Mouse (Mus musculus) lung, embryonic 14.5 days (tissue): Measurements from ENCODE around the gene Col24a1. TPM values are rescaled to one million over a fixed set of nuclear protein-coding genes. Genes with fewer than 3 reads are reported as not detected.

Source experiments
- ATAC-seq: fragments of 200-750 bp; cut with Nextera tagmentation; 2 replicates; pipeline ENCODE4 v1.8.0; 2017; ENCODE audit warnings: mild to moderate bottlenecking, moderate TSS enrichment, moderate library complexity; ENCODE audit not compliant: insufficient read depth
- DNase-seq: peaks from one replicate; pipeline ENCODE4 v3.0.0-alpha.2; 2015
- H3K27ac ChIP-seq: fragments of 300-500 bp; sonication (generic); 2 replicates; pipeline ENCODE4 v1.5.1; 2014; ENCODE audit warnings: low read depth, mild to moderate bottlenecking, moderate library complexity
- H3K27me3 ChIP-seq: fragments of 300-500 bp; sonication (generic); 2 replicates; pipeline ENCODE4 v1.6.1; 2014; ENCODE audit warnings: low read length, control low read depth; ENCODE audit not compliant: insufficient read depth
- H3K36me3 ChIP-seq: fragments of 300-500 bp; sonication (generic); 2 replicates; pipeline ENCODE4 v1.6.1; 2014; ENCODE audit warnings: control low read depth; ENCODE audit not compliant: insufficient read depth
- H3K4me1 ChIP-seq: fragments of 300-500 bp; sonication (generic); 2 replicates; pipeline ENCODE4 v1.6.1; 2014; ENCODE audit warnings: antibody characterized with exemption, control low read depth; ENCODE audit not compliant: insufficient read depth
- H3K4me2 ChIP-seq: fragments of 300-500 bp; sonication (generic); 2 replicates; pipeline ENCODE4 v1.6.1; 2014; ENCODE audit warnings: mild to moderate bottlenecking
- H3K4me3 ChIP-seq: fragments of 300-500 bp; sonication (generic); 2 replicates; pipeline ENCODE4 v1.5.1; 2014; ENCODE audit warnings: low read depth, low read length
- H3K9ac ChIP-seq: fragments of 300-500 bp; sonication (generic); 2 replicates; pipeline ENCODE4 v1.6.1; 2014
- H3K9me3 ChIP-seq: fragments of 300-500 bp; sonication (generic); 2 replicates; pipeline ENCODE4 v1.6.1; 2016; ENCODE audit warnings: low read depth, low read length, control low read depth
- CTCF ChIP-seq: IDR thresholded peaks from 2 replicates; pipeline ENCODE4 v1.5.1; 2016; ENCODE audit warnings: antibody characterized with exemption, low read depth
- WGBS: fragments of 180-500 bp; shearing (Covaris S2); extraction: QIAGEN DNeasy Blood & Tissue Kit; methylation state at CpG from one replicate; pipeline ENCODE4 v1.1.7; 2014; 5-methylcytosine and 5-hydroxymethylcytosine counted together
- polyA plus RNA-seq: library from polyadenylated mRNA; unstranded; fragments of >200 nt; fragmentation: Nextera tagmentation; extraction: Ambion mirVana; gene quantifications from 2 replicates; pipeline ENCODE4 v1.2.1, GENCODE M21; 2014

Col24a1 gene
- polyA plus RNA-seq, 1 experiment from 2014 or later: 1.7 TPM

DNA sequence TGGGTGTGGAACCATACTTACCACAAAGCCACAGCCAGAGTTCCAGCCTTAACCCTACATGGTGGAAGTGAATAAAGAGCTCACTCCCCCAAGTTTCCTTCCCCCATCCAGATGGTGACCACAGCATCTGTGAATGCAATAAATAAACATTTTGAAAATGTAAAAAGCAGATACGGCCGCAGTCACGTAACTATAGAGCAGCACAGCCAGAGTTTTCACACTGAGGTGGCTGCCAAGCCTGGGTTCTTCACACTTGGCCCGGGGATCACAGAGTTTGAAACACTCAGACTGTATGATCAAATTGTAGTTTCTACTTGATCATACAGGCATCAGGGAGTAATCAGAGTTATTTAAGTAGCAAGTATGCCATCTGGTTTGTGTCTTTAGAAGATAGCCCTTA is 98.4 kb downstream of the Col24a1 start:
- Histone ChIP-seq H3K27ac (no peak overlapping the region), H3K4me3 (no peak overlapping the region), H3K9me3 (no peaks in the 10 kb centered on the region), H3K36me3 (no peaks in the 10 kb centered on the region), H3K27me3 (no peaks in the 10 kb centered on the region), H3K4me1 (no peaks in the 10 kb centered on the region; the same call in 1 of the 2 replicates), H3K9ac (no peak overlapping the region), H3K4me2 (no peak overlapping the region)
- ATAC-seq (no peak), DNase-seq (no peak)
- 67% methylated on average over 4 of the region's 4 CpGs for WGBS
- no peak for TF ChIP-seq CTCF

DNA sequence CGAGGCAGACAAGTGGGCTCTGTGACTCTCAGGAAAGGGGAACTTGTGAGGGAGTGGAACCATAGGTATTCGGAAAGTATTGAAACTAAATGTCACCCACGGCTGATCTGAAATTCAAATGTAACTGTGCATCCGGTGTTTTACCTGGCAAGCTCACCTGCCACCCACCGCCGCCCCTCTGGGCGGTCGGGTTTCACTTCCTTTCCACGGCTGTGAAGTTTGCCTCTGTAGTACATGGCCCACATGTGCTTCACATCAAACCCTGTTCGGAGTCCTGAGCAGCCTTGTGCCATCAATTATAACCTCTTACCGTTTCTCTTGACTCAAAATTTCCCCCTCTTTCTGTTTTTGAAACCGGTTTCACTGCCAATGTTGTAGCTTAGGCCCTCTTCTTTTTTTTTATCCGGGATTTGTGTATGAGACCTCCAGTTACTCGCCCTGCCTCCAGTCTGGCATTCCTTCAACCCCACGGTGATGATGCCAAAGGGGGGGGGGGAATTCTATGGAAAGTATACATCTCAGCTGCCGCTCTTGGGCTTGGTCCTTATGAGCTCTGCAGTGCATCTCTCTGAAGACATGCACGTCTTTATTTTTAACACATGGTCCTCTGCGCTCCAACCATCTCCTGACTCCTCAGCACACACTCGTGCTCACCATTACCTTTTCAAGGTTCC is 99.9 kb downstream of the Col24a1 start:
- 57% methylated on average over 19 of the region's 19 CpGs for WGBS
- Histone ChIP-seq H3K9ac (no peak overlapping the region), H3K4me2 (no peak overlapping the region), H3K27ac (no peak overlapping the region), H3K36me3 (no peaks in the 10 kb centered on the region), H3K9me3 (no peaks in the 10 kb centered on the region), H3K4me3 (no peak overlapping the region), H3K4me1 (peaks cover 6% of the 10 kb centered on the region; the same call in 1 of the 2 replicates), H3K27me3 (no peaks in the 10 kb centered on the region)
- DNase-seq: peak; percentile 32
- TF ChIP-seq CTCF: no peak
- ATAC-seq: peak; percentile 51

DNA sequence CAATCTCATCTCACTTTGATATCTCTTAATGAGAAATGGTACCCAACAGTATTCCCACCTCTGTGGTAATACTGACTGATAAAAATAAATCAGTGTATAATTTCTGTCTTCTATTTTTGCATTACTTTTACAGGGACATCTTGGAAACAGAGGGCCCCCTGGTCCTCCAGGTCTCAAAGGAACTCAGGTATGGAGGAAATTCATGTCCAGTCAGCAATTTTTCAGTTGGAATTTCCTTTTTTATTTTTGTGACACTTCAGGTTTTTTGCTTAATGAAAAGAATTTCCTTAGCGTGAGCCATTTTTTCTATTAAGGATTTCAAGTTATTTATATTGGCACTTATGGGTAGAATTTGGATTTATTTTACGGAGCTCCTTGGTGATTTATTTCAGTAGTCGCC is 106.9 kb downstream of the Col24a1 start:
- no peak for DNase-seq
- Histone ChIP-seq H3K9ac (no peak overlapping the region), H3K4me1 (0 out of 2 replicates have a peak, but pooled peaks cover 7% of the 10 kb centered on the region), H3K4me3 (no peak overlapping the region), H3K4me2 (no peak overlapping the region), H3K36me3 (no peaks in the 10 kb centered on the region), H3K27me3 (no peaks in the 10 kb centered on the region), H3K9me3 (no peaks in the 10 kb centered on the region), H3K27ac (no peak overlapping the region)
- WGBS: 79% methylated on average over 3 of the region's 3 CpGs
- ATAC-seq: no peak
- no peak for TF ChIP-seq CTCF

DNA sequence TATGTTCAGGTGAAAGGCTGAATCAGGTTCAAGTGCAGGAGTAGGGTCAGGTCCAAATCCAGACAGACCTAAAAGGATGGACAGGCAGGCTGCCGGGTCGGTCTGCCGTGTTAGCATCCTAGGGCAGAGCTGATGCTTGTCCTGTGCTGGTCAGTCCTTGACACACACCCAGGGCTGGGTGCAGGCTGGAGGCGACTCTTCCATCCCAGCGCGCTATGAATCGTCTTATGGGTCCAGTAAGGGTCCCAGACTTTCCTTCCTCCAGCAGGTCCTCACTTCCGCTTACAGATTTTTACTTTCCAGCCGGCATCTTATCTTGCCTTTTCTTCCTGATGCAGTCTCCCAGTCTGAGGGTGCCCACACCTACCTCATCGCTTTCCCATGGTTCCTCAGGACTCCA is 110.0 kb downstream of the Col24a1 start:
- H3K9me3 ChIP-seq: no peaks in the 10 kb centered on the region
- H3K27ac ChIP-seq: no peak overlapping the region
- TF ChIP-seq CTCF: no peak
- no peak overlapping the region for H3K4me3 ChIP-seq
- WGBS: 88% methylated on average over 10 of the region's 10 CpGs
- no peaks in the 10 kb centered on the region for H3K4me1 ChIP-seq
- no peak overlapping the region for H3K4me2 ChIP-seq
- DNase-seq (no peak), ATAC-seq (no peak)
- H3K36me3 ChIP-seq: no peaks in the 10 kb centered on the region
- no peaks in the 10 kb centered on the region for H3K27me3 ChIP-seq
- H3K9ac ChIP-seq: no peak overlapping the region

DNA sequence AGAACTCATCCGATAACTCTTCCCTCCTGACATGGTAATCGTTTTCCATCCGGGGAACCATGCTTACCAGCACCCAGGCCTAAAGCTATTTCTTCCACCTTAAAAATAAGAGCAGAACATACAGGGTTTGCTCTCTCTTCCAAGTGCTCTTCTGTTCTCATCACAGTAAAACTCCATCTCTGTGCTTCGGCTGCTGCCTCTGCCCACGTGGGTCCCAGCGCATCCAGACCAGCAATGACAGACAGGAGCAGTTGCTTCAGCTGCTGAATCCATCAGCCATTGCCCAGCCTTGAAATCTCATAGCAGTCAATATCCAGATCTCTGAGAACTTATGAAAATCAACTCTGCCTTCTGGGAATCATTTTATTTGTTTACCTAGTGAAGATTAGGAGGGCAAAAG is 110.7 kb downstream of the Col24a1 start:
- Histone ChIP-seq H3K9me3 (no peaks in the 10 kb centered on the region), H3K27ac (no peak overlapping the region), H3K9ac (no peak overlapping the region), H3K36me3 (no peaks in the 10 kb centered on the region), H3K4me3 (no peak overlapping the region), H3K27me3 (no peaks in the 10 kb centered on the region), H3K4me2 (no peak overlapping the region), H3K4me1 (no peaks in the 10 kb centered on the region)
- no peak for TF ChIP-seq CTCF
- DNase-seq: no peak
- no peak for ATAC-seq
- 84% methylated on average over 6 of the region's 6 CpGs for WGBS

DNA sequence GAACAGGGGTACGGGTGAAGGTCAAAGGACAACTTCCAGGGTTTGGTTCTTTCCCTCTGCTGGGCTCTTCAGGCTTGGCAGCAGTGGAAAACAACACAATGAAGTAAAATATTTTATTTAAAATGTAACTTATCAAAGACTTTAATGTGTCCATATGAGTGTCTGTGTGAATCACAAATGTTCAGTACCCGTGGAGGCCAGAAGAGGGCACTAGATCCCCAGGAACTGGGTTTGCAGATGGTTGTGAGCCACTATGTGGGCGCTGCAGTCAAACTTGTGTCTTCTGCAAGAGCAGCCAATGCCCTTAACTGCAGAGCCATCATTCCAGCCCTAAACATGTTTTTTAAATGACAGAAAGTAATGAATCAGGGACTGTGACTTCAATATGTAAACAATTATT is 115.8 kb downstream of the Col24a1 start:
- ATAC-seq (no peak), DNase-seq (peak; percentile 44)
- no peaks in the 10 kb centered on the region for H3K27me3 ChIP-seq

DNA sequence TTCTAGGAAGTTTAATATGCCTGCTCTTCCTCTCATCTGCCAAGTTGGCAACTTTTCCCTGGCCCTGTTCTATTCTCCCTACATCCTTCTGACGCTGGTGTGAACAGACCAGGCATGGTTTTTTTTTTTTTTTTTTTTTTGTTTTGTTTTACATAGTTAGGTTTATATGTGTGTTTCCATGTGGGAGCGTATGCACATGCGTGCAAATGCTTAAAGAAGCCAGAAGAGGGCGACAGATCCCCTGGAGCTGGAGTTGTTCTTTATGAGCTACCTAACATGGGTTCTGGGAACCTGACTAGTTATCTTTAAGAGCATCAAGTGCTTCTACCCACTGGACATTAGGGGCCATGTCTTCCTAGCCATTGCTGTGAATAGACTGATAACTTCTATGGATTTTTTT is 119.9 kb downstream of the Col24a1 start:
- H3K36me3 ChIP-seq: no peaks in the 10 kb centered on the region
- H3K9me3 ChIP-seq: no peaks in the 10 kb centered on the region
- H3K4me3 ChIP-seq: no peak overlapping the region
- no peak overlapping the region for H3K4me2 ChIP-seq
- H3K27me3 ChIP-seq: no peaks in the 10 kb centered on the region
- no peak for ATAC-seq
- TF ChIP-seq CTCF: peak; percentile 50
- WGBS: 40% methylated on average over 4 of the region's 4 CpGs
- peak; percentile 37 for DNase-seq
- no peak overlapping the region for H3K27ac ChIP-seq
- H3K4me1 ChIP-seq: no peaks in the 10 kb centered on the region
- H3K9ac ChIP-seq: no peak overlapping the region

More for the DNA sequence above, 115.8 kb downstream of the Col24a1 start:
- TF ChIP-seq CTCF: peak; percentile 63
- Histone ChIP-seq H3K4me1 (no peaks in the 10 kb centered on the region), H3K4me2 (no peak overlapping the region), H3K9ac (no peak overlapping the region), H3K4me3 (no peak overlapping the region), H3K27ac (no peak overlapping the region), H3K36me3 (no peaks in the 10 kb centered on the region), H3K9me3 (no peaks in the 10 kb centered on the region)
- 61% methylated on average over 3 of the region's 3 CpGs for WGBS

DNA sequence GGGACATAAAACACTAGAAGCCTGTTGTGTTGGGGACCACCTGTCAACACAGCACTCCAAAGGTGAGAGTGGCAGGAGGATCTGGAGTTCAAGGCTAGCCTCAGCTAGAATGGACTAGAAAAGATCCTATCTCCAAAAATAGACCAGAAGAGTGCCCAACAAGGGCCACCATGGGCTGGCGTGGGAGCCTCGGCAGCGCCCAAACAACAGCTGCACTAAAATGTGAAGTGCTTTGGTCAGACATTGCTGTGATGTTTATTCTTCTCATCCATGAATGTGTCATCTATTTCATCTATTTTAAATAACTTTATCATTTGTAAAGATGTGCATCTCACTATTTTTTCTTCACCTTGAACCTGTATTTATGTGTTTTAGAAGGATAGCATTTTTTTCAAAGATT is 122.1 kb downstream of the Col24a1 start:
- Histone ChIP-seq H3K4me2 (no peak overlapping the region), H3K4me3 (no peak overlapping the region), H3K27me3 (no peaks in the 10 kb centered on the region), H3K9ac (no peak overlapping the region), H3K9me3 (no peaks in the 10 kb centered on the region), H3K4me1 (no peaks in the 10 kb centered on the region), H3K27ac (no peak overlapping the region), H3K36me3 (no peaks in the 10 kb centered on the region)
- WGBS: 88% methylated on average over 3 of the region's 3 CpGs
- no peak for DNase-seq
- no peak for ATAC-seq
- TF ChIP-seq CTCF: no peak
